Comparison of ENCODE assay signal across 19 mouse cellular contexts in genomic region chr10:84414981-84415700, GRCm38 (mm10). TPM values are rescaled to one million over a fixed set of nuclear protein-coding genes. Genes with fewer than 3 reads are reported as not detected.
DNase-seq lines count a peak whose midpoint lies in the region; ATAC-seq and TF ChIP-seq lines count a peak whose summit lies in the region.
"Had no signal": no experiment of that assay in that cellular context is flagged by ENCODE, and none has a peak within 500 bp of the region (broad histone marks: within the 10 kb centered on the region; RNA-seq: fewer than 3 reads in every experiment).

No protein-coding gene starts in this region.

- peak overlapping the region; percentile 12; the same call in 1 of the 2 replicates for H3K27ac ChIP-seq in heart, adult 2 months
- peak overlapping the region; percentile 52 for H3K27ac ChIP-seq in forebrain, embryonic 16.5 days (ENCODE audit: low read length)
- H3K27ac ChIP-seq: liver, embryonic 14.5 days; lung, embryonic 15.5 days; macrophage; neural tube, embryonic 13.5 days had no signal

- intact Hi-C loops in heart, adult 2 months (cut with DNase I) = no loop called here
- intact Hi-C loops in left cerebral cortex, postnatal 4 days (cut with DNase I) = no loop called here
- intact Hi-C loops in left cerebral cortex, postnatal 36 days (cut with DNase I) = no loop called here

- no peak overlapping the region for H3K4me3 ChIP-seq in heart, adult 2 months
- no peak overlapping the region for H3K4me3 ChIP-seq in forebrain, embryonic 16.5 days (replicated peaks; ENCODE audit: low read length)
- H3K4me3 ChIP-seq: heart, embryonic 15.5 days; lung, embryonic 15.5 days; neural tube, embryonic 13.5 days had no signal

- TF ChIP-seq CTCF in heart, adult 2 months (IDR thresholded peaks at IDR 0.05) = no peak

- 88% methylated on average over 8 of the region's 8 CpGs for WGBS in heart, adult 2 months
- 52% methylated on average over 8 of the region's 8 CpGs for WGBS in forebrain, embryonic 16.5 days

- H3K4me2 ChIP-seq in forebrain, embryonic 16.5 days (ENCODE audit: low read length) = no peak overlapping the region
- H3K4me2 ChIP-seq: heart, embryonic 15.5 days; lung, embryonic 15.5 days; midbrain, embryonic 11.5 days; neural tube, embryonic 13.5 days had no signal

- peaks cover 2% of the 10 kb centered on the region; the same call in 1 of the 2 replicates for H3K36me3 ChIP-seq in heart, adult 2 months (ENCODE audit: control insufficient read depth, insufficient read depth, low read length)
- H3K36me3 ChIP-seq in forebrain, embryonic 16.5 days (ENCODE audit: control insufficient read depth, insufficient read depth) = no peaks in the 10 kb centered on the region
- H3K36me3 ChIP-seq: lung, embryonic 15.5 days had no signal

- H3K9me3 ChIP-seq in forebrain, embryonic 16.5 days (ENCODE audit: control insufficient read depth, low read length) = no peaks in the 10 kb centered on the region
- H3K9me3 ChIP-seq: heart, embryonic 15.5 days; lung, embryonic 15.5 days; neural tube, embryonic 13.5 days had no signal

- no peak for TF ChIP-seq POLR2A in heart, adult 2 months (IDR thresholded peaks at IDR 0.05; ENCODE audit: insufficient read depth, low read depth, low read length)

- peaks cover 2% of the 10 kb centered on the region; the same call in 1 of the 2 replicates for H3K79me2 ChIP-seq in heart, adult 2 months (replicated peaks; ENCODE audit: control insufficient read depth, insufficient read depth, low read length)

- no peak for TF ChIP-seq EP300 in heart, adult 2 months (IDR thresholded peaks at IDR 0.05; ENCODE audit: insufficient read depth, low read depth, low read length)

- peak; percentile 63 for DNase-seq in cerebellum, adult 11 months
- no peak for DNase-seq in cerebellum, postnatal 4 days (ENCODE audit: low spot score in 2 of 2)
- DNase-seq in heart, adult 2 months = no peak
- no peak for DNase-seq in heart, adult 11 months
- DNase-seq in left cerebral cortex, postnatal 4 days = peak; percentile 67
- no peak for DNase-seq in left cerebral cortex, postnatal 36 days (ENCODE audit: low spot score in 2 of 2)
- no peak for DNase-seq in lung, postnatal 14 days
- DNase-seq: adrenal gland, adult 2 months; kidney, adult 18-20 months; kidney, postnatal 36 days; right cerebral cortex, adult 18-20 months; thymus, postnatal 14 days had no signal

- H3K27me3 ChIP-seq in heart, adult 2 months (ENCODE audit: control insufficient read depth, insufficient read depth, low read length) = no peaks in the 10 kb centered on the region
- no peaks in the 10 kb centered on the region for H3K27me3 ChIP-seq in forebrain, embryonic 16.5 days (replicated peaks; ENCODE audit: control insufficient read depth, insufficient read depth, low read length)
- H3K27me3 ChIP-seq: heart, embryonic 15.5 days; lung, embryonic 15.5 days; neural tube, embryonic 13.5 days had no signal

- H3K9ac ChIP-seq in heart, adult 2 months (ENCODE audit: low read depth, low read length) = no peak overlapping the region
- no peak overlapping the region for H3K9ac ChIP-seq in forebrain, embryonic 16.5 days (replicated peaks; ENCODE audit: low read depth, low read length)
- H3K9ac ChIP-seq: heart, embryonic 15.5 days; liver, embryonic 14.5 days; lung, embryonic 15.5 days; neural tube, embryonic 13.5 days had no signal

- peaks cover 37% of the 10 kb centered on the region for H3K4me1 ChIP-seq in heart, adult 2 months (ENCODE audit: control insufficient read depth, insufficient read depth, low read length)
- H3K4me1 ChIP-seq in forebrain, embryonic 16.5 days (replicated peaks; ENCODE audit: control insufficient read depth, insufficient read depth, low read length) = peaks cover 67% of the 10 kb centered on the region

- ATAC-seq in forebrain, embryonic 16.5 days = peak; percentile 53

RNA-seq across cellular contexts. Expression of gene Nuak1, which starts 25.3 kb away (rescaled TPM):
- 10 to 100 TPM; 27.0 to 29.0 TPM for total RNA-seq in heart, adult 2 months (2021)
- 15.3 and 32.0 TPM in 2 replicates for polyA plus RNA-seq in heart, adult 2 months (2012; rRNA removed)
- total RNA-seq in left cerebral cortex, postnatal 4 days (2021) = 10 to 100 TPM; 51.7 to 53.0 TPM
- total RNA-seq in left cerebral cortex, postnatal 36 days (2021) = 10 to 100 TPM; 69.3 to 69.7 TPM
- 12.5 and 15.7 TPM in 2 replicates for polyA plus RNA-seq in forebrain, embryonic 16.5 days (2015; fragmentation: Nextera tagmentation; extraction: Ambion mirVana)

Comparison
In these comparisons a context has a peak if more than half of its experiments do, and no peak if none do; other contexts are left out.
1. DNase-seq: peak in cerebellum, adult 11 months (single experiment) and left cerebral cortex, postnatal 4 days (single experiment); none in cerebellum, postnatal 4 days (0 of 2), heart, adult 2 months (0 of 2), heart, adult 11 months (single experiment), left cerebral cortex, postnatal 36 days (0 of 2) and lung, postnatal 14 days (single experiment).